Mouse (Mus musculus): ENCODE measurements at regions not wholly inside any gene's neighbourhood (a gene's known extent, or its start where the extent isn't known, plus 50 kb on each side); places are given as distances from the start of the nearest gene placed in this dataset.

GRCm38 (mm10) chr2:75517096-75517495 lies 142.0 kb upstream of the Hnrnpa3 start:
- 80% methylated on average over 3 of the region's 3 CpGs for WGBS
- no peak for TF ChIP-seq CTCF (IDR thresholded peaks at IDR 0.05; ENCODE audit: low read depth)

GRCm38 (mm10) chr2:75518607-75519006 lies 140.5 kb upstream of the Hnrnpa3 start:
- WGBS: 55% methylated on average over 1 of the region's 1 CpGs
- no peak for ATAC-seq (replicated peaks; ENCODE audit: low FRiP score, low read depth)
- no peaks in the 10 kb centered on the region for H3K9me3 ChIP-seq (replicated peaks; ENCODE audit: low read length)

More at GRCm38 (mm10) chr2:75517096-75517495, 142.0 kb upstream of the Hnrnpa3 start:
- no peaks in the 10 kb centered on the region for H3K27me3 ChIP-seq (ENCODE audit: insufficient read depth, low read length)
- H3K9me3 ChIP-seq (replicated peaks; ENCODE audit: low read length): no peaks in the 10 kb centered on the region
- H3K27ac ChIP-seq: no peak overlapping the region
- ATAC-seq (replicated peaks; ENCODE audit: low FRiP score, low read depth): no peak
- H3K4me1 ChIP-seq (replicated peaks; ENCODE audit: insufficient read depth, low read length): no peaks in the 10 kb centered on the region
- H3K4me2 ChIP-seq (ENCODE audit: low read length): no peak overlapping the region
- no peak overlapping the region for H3K4me3 ChIP-seq (replicated peaks; ENCODE audit: low read depth, low read length)
- no peak for DNase-seq (ENCODE audit: low spot score)
- H3K9ac ChIP-seq (ENCODE audit: low read depth, low read length): no peak overlapping the region
- H3K36me3 ChIP-seq (ENCODE audit: insufficient read depth, low read length): no peaks in the 10 kb centered on the region

GRCm38 (mm10) chr2:75525562-75525961 lies 133.5 kb upstream of the Hnrnpa3 start:
- Histone ChIP-seq H3K27ac (no peak overlapping the region), H3K9ac (ENCODE audit: low read depth, low read length) (no peak overlapping the region), H3K4me1 (replicated peaks; ENCODE audit: insufficient read depth, low read length) (no peaks in the 10 kb centered on the region), H3K9me3 (replicated peaks; ENCODE audit: low read length) (no peaks in the 10 kb centered on the region), H3K4me2 (ENCODE audit: low read length) (no peak overlapping the region), H3K36me3 (ENCODE audit: insufficient read depth, low read length) (no peaks in the 10 kb centered on the region), H3K27me3 (ENCODE audit: insufficient read depth, low read length) (no peaks in the 10 kb centered on the region; the same call in 1 of the 2 replicates), H3K4me3 (replicated peaks; ENCODE audit: low read depth, low read length) (no peak overlapping the region)
- 54% methylated on average over 3 of the region's 3 CpGs for WGBS
- peak; percentile 14 for DNase-seq (ENCODE audit: low spot score)
- TF ChIP-seq CTCF (IDR thresholded peaks at IDR 0.05; ENCODE audit: low read depth): no peak
- ATAC-seq (replicated peaks; ENCODE audit: low FRiP score, low read depth): no peak

More at GRCm38 (mm10) chr2:75518607-75519006, 140.5 kb upstream of the Hnrnpa3 start:
- no peak overlapping the region for H3K4me2 ChIP-seq (ENCODE audit: low read length)
- no peaks in the 10 kb centered on the region for H3K36me3 ChIP-seq (ENCODE audit: insufficient read depth, low read length)
- no peak overlapping the region for H3K4me3 ChIP-seq (replicated peaks; ENCODE audit: low read depth, low read length)
- no peak overlapping the region for H3K27ac ChIP-seq
- no peak for TF ChIP-seq CTCF (IDR thresholded peaks at IDR 0.05; ENCODE audit: low read depth)
- no peak for DNase-seq (ENCODE audit: low spot score)
- no peaks in the 10 kb centered on the region for H3K4me1 ChIP-seq (replicated peaks; ENCODE audit: insufficient read depth, low read length)
- no peak overlapping the region for H3K9ac ChIP-seq (ENCODE audit: low read depth, low read length)
- H3K27me3 ChIP-seq (ENCODE audit: insufficient read depth, low read length): no peaks in the 10 kb centered on the region; the same call in 1 of the 2 replicates

GRCm38 (mm10) chr2:75528706-75529105 lies 130.4 kb upstream of the Hnrnpa3 start:
- WGBS: 92% methylated on average over 2 of the region's 2 CpGs
- no peaks in the 10 kb centered on the region for H3K36me3 ChIP-seq (ENCODE audit: insufficient read depth, low read length)
- no peak for ATAC-seq (replicated peaks; ENCODE audit: low FRiP score, low read depth)
- H3K27me3 ChIP-seq (ENCODE audit: insufficient read depth, low read length): no peaks in the 10 kb centered on the region
- no peak overlapping the region for H3K9ac ChIP-seq (ENCODE audit: low read depth, low read length)
- H3K4me3 ChIP-seq (replicated peaks; ENCODE audit: low read depth, low read length): no peak overlapping the region
- no peak for DNase-seq (ENCODE audit: low spot score)
- H3K9me3 ChIP-seq (replicated peaks; ENCODE audit: low read length): no peaks in the 10 kb centered on the region
- no peak for TF ChIP-seq CTCF (IDR thresholded peaks at IDR 0.05; ENCODE audit: low read depth)
- no peak overlapping the region for H3K4me2 ChIP-seq (ENCODE audit: low read length)
- no peak overlapping the region for H3K27ac ChIP-seq
- H3K4me1 ChIP-seq (replicated peaks; ENCODE audit: insufficient read depth, low read length): no peaks in the 10 kb centered on the region

- H3K4me3 ChIP-seq (replicated peaks; ENCODE audit: low read depth, low read length): no peak overlapping the region
- H3K27ac ChIP-seq: no peak overlapping the region
- DNase-seq (ENCODE audit: low spot score) (peak; percentile 15), ATAC-seq (replicated peaks; ENCODE audit: low FRiP score, low read depth) (no peak)
- no peaks in the 10 kb centered on the region; the same call in 1 of the 2 replicates for H3K4me1 ChIP-seq (replicated peaks; ENCODE audit: insufficient read depth, low read length)
- WGBS: 23% methylated on average over 4 of the region's 4 CpGs
- no peak overlapping the region for H3K9ac ChIP-seq (ENCODE audit: low read depth, low read length)
- no peak for TF ChIP-seq CTCF (IDR thresholded peaks at IDR 0.05; ENCODE audit: low read depth)
- no peak overlapping the region for H3K4me2 ChIP-seq (ENCODE audit: low read length)
- H3K9me3 ChIP-seq (replicated peaks; ENCODE audit: low read length): no peaks in the 10 kb centered on the region
- no peaks in the 10 kb centered on the region for H3K27me3 ChIP-seq (ENCODE audit: insufficient read depth, low read length)
- no peaks in the 10 kb centered on the region for H3K36me3 ChIP-seq (ENCODE audit: insufficient read depth, low read length)
Measured at GRCm38 (mm10) chr2:75538114-75538513, 120.9 kb upstream of the Hnrnpa3 start.

GRCm38 (mm10) chr2:75539726-75540125 lies 119.3 kb upstream of the Hnrnpa3 start:
- H3K4me1 ChIP-seq (replicated peaks; ENCODE audit: insufficient read depth, low read length): no peaks in the 10 kb centered on the region; the same call in 1 of the 2 replicates
- no peaks in the 10 kb centered on the region for H3K36me3 ChIP-seq (ENCODE audit: insufficient read depth, low read length)
- 96% methylated on average over 6 of the region's 6 CpGs for WGBS
- ATAC-seq (replicated peaks; ENCODE audit: low FRiP score, low read depth) (no peak), DNase-seq (ENCODE audit: low spot score) (no peak)
- no peak overlapping the region for H3K4me2 ChIP-seq (ENCODE audit: low read length)
- H3K27me3 ChIP-seq (ENCODE audit: insufficient read depth, low read length): no peaks in the 10 kb centered on the region
- TF ChIP-seq CTCF (IDR thresholded peaks at IDR 0.05; ENCODE audit: low read depth): no peak
- H3K4me3 ChIP-seq (replicated peaks; ENCODE audit: low read depth, low read length): no peak overlapping the region
- H3K9ac ChIP-seq (ENCODE audit: low read depth, low read length): no peak overlapping the region
- H3K27ac ChIP-seq: no peak overlapping the region
- H3K9me3 ChIP-seq (replicated peaks; ENCODE audit: low read length): no peaks in the 10 kb centered on the region

- Histone ChIP-seq H3K9ac (ENCODE audit: low read depth, low read length) (no peak overlapping the region), H3K27ac (no peak overlapping the region), H3K4me2 (ENCODE audit: low read length) (no peak overlapping the region), H3K36me3 (ENCODE audit: insufficient read depth, low read length) (no peaks in the 10 kb centered on the region), H3K27me3 (ENCODE audit: insufficient read depth, low read length) (no peaks in the 10 kb centered on the region), H3K4me3 (replicated peaks; ENCODE audit: low read depth, low read length) (no peak overlapping the region), H3K4me1 (replicated peaks; ENCODE audit: insufficient read depth, low read length) (no peaks in the 10 kb centered on the region; the same call in 1 of the 2 replicates), H3K9me3 (replicated peaks; ENCODE audit: low read length) (no peaks in the 10 kb centered on the region)
- no peak for TF ChIP-seq CTCF (IDR thresholded peaks at IDR 0.05; ENCODE audit: low read depth)
- ATAC-seq (replicated peaks; ENCODE audit: low FRiP score, low read depth) (no peak), DNase-seq (ENCODE audit: low spot score) (peak; percentile 36)
- 49% methylated on average over 5 of the region's 5 CpGs for WGBS
Measured at GRCm38 (mm10) chr2:75542331-75542730, 116.7 kb upstream of the Hnrnpa3 start.
